Comparison of ENCODE assay signal across 10 mouse cellular contexts in genomic region chr19:10238477-10238876, GRCm38 (mm10). TPM values are rescaled to one million over a fixed set of nuclear protein-coding genes. Genes with fewer than 3 reads are reported as not detected.
A peak's percentile ranks its signal among the peaks of the same experiment; 100 is the strongest.
DNase-seq lines count a peak whose midpoint lies in the region; ATAC-seq and TF ChIP-seq lines count a peak whose summit lies in the region.
"Had no signal": no experiment of that assay in that cellular context is flagged by ENCODE, and none has a peak within 500 bp of the region (broad histone marks: within the 10 kb centered on the region; RNA-seq: fewer than 3 reads in every experiment).

No protein-coding gene starts in this region.

- no peaks in the 10 kb centered on the region for H3K9me3 ChIP-seq in limb, embryonic 11.5 days (ENCODE audit: control insufficient read depth, low read length)
- no peaks in the 10 kb centered on the region for H3K9me3 ChIP-seq in lung, postnatal 0 days (ENCODE audit: low read length)
- no peaks in the 10 kb centered on the region for H3K9me3 ChIP-seq in midbrain, embryonic 14.5 days (ENCODE audit: control insufficient read depth, low read length)
- no peaks in the 10 kb centered on the region for H3K9me3 ChIP-seq in forebrain, embryonic 15.5 days

- peak; percentile 29 for DNase-seq in urinary bladder, postnatal 14 days (ENCODE audit: low spot score)
- DNase-seq in urinary bladder, postnatal 4 days (ENCODE audit: low spot score in 2 of 2): no peak
- DNase-seq in limb, embryonic 11.5 days (ENCODE audit: low spot score): no peak
- DNase-seq in lung, postnatal 0 days (ENCODE audit: low spot score): peak; percentile 25
- DNase-seq in midbrain, embryonic 14.5 days: no peak
- DNase-seq: layer of hippocampus, postnatal 36 days; thymus, postnatal 36 days had no signal

- no peak for ATAC-seq in limb, embryonic 11.5 days (ENCODE audit: insufficient number of reproducible peaks, low FRiP score, low TSS enrichment, low read depth)
- peak; percentile 63 for ATAC-seq in lung, postnatal 0 days
- no peak for ATAC-seq in inflammation-experienced regulatory T-cells, adult 6 months
- no peak for ATAC-seq in midbrain, embryonic 14.5 days (ENCODE audit: low FRiP score, low TSS enrichment)
- ATAC-seq in forebrain, embryonic 15.5 days (replicated peaks): no peak

- no peak for TF ChIP-seq CTCF in lung, postnatal 0 days (IDR thresholded peaks at IDR 0.05)

- H3K4me1 ChIP-seq in limb, embryonic 11.5 days (ENCODE audit: control insufficient read depth, insufficient read depth, low read length): peaks cover 26% of the 10 kb centered on the region
- no peaks in the 10 kb centered on the region for H3K4me1 ChIP-seq in lung, postnatal 0 days (ENCODE audit: insufficient read depth, low read depth, low read length)
- H3K4me1 ChIP-seq in midbrain, embryonic 14.5 days (ENCODE audit: control insufficient read depth, insufficient read depth, low read length): 0 out of 2 replicates have a peak, but pooled peaks cover 3% of the 10 kb centered on the region
- H3K4me1 ChIP-seq in forebrain, embryonic 15.5 days: peaks cover 9% of the 10 kb centered on the region; the same call in 1 of the 2 replicates

- 45% methylated on average over 3 of the region's 3 CpGs for whole genome bisulfite sequencing in limb, embryonic 11.5 days
- WGBS in lung, postnatal 0 days: 39% methylated on average over 3 of the region's 3 CpGs
- 55% methylated on average over 3 of the region's 3 CpGs for WGBS in midbrain, embryonic 14.5 days
- 62% methylated on average over 3 of the region's 3 CpGs for WGBS in forebrain, embryonic 15.5 days

- H3K4me2 ChIP-seq in limb, embryonic 11.5 days (ENCODE audit: low read depth, severe bottlenecking): peak overlapping the region; percentile 83; the same call in 1 of the 2 replicates
- no peak overlapping the region for H3K4me2 ChIP-seq in lung, postnatal 0 days (replicated peaks; ENCODE audit: low read depth, low read length)
- no peak overlapping the region for H3K4me2 ChIP-seq in midbrain, embryonic 14.5 days (ENCODE audit: low read length)
- H3K4me2 ChIP-seq in forebrain, embryonic 15.5 days (replicated peaks): no peak overlapping the region

- H3K4me3 ChIP-seq in limb, embryonic 11.5 days (ENCODE audit: low read depth, low read length): no peak overlapping the region
- no peak overlapping the region for H3K4me3 ChIP-seq in lung, postnatal 0 days (ENCODE audit: low read depth, low read length)
- H3K4me3 ChIP-seq in midbrain, embryonic 14.5 days (replicated peaks; ENCODE audit: low read depth, low read length): no peak overlapping the region
- H3K4me3 ChIP-seq in forebrain, embryonic 15.5 days: no peak overlapping the region
- H3K4me3 ChIP-seq: erythroblast, embryonic 14.5 days had no signal

- no peak overlapping the region for H3K27ac ChIP-seq in limb, embryonic 11.5 days (replicated peaks; ENCODE audit: low read depth, low read length)
- H3K27ac ChIP-seq in lung, postnatal 0 days (ENCODE audit: low read length): peak overlapping the region; percentile 32; the same call in 1 of the 2 replicates
- H3K27ac ChIP-seq in midbrain, embryonic 14.5 days (replicated peaks; ENCODE audit: low read depth, low read length): no peak overlapping the region
- H3K27ac ChIP-seq in forebrain, embryonic 15.5 days (replicated peaks): no peak overlapping the region

- no peak for TF ChIP-seq EP300 in lung, postnatal 0 days (IDR thresholded peaks at IDR 0.05)

- H3K9ac ChIP-seq in limb, embryonic 11.5 days (ENCODE audit: low read length): no peak overlapping the region
- no peak overlapping the region for H3K9ac ChIP-seq in lung, postnatal 0 days (replicated peaks; ENCODE audit: low read depth)
- no peak overlapping the region for H3K9ac ChIP-seq in midbrain, embryonic 14.5 days (replicated peaks; ENCODE audit: low read length)
- H3K9ac ChIP-seq in forebrain, embryonic 15.5 days (replicated peaks): no peak overlapping the region

- no peaks in the 10 kb centered on the region for H3K27me3 ChIP-seq in limb, embryonic 11.5 days (ENCODE audit: control insufficient read depth, insufficient read depth, low read length)
- H3K27me3 ChIP-seq in lung, postnatal 0 days (replicated peaks; ENCODE audit: insufficient read depth, low read length): 0 out of 2 replicates have a peak, but pooled peaks cover 4% of the 10 kb centered on the region
- peaks cover 3% of the 10 kb centered on the region; the same call in 1 of the 2 replicates for H3K27me3 ChIP-seq in midbrain, embryonic 14.5 days (ENCODE audit: control insufficient read depth, insufficient read depth, low read length)
- H3K27me3 ChIP-seq in forebrain, embryonic 15.5 days: peaks cover 17% of the 10 kb centered on the region

- no peaks in the 10 kb centered on the region for H3K36me3 ChIP-seq in limb, embryonic 11.5 days (ENCODE audit: control insufficient read depth, insufficient read depth, low read length)
- no peaks in the 10 kb centered on the region for H3K36me3 ChIP-seq in lung, postnatal 0 days (ENCODE audit: insufficient read depth, low read length)
- no peaks in the 10 kb centered on the region for H3K36me3 ChIP-seq in midbrain, embryonic 14.5 days (ENCODE audit: control insufficient read depth, insufficient read depth, low read length)
- no peaks in the 10 kb centered on the region for H3K36me3 ChIP-seq in forebrain, embryonic 15.5 days

RNA-seq across cellular contexts. Expression of gene Myrf, which starts 2.1 kb away (rescaled TPM):
- polyA plus RNA-seq in limb, embryonic 11.5 days (2014; fragmentation: Nextera tagmentation; extraction: Ambion mirVana): 4.4 and 4.6 TPM in 2 replicates
- 5.0 and 5.9 TPM in 2 replicates for polyA plus RNA-seq in lung, postnatal 0 days (2015; fragmentation: Nextera tagmentation; extraction: Ambion mirVana)
- polyA plus RNA-seq in inflammation-experienced regulatory T-cells, adult 6 months (2017; shearing (Covaris generic)): not detected
- 0.49 and 0.75 TPM in 2 replicates for polyA plus RNA-seq in midbrain, embryonic 14.5 days (2014; fragmentation: Nextera tagmentation; extraction: Ambion mirVana)
- polyA plus RNA-seq in forebrain, embryonic 15.5 days (2015; fragmentation: Nextera tagmentation; extraction: Ambion mirVana): 0.18 and 0.26 TPM in 2 replicates

RNA-seq across cellular contexts. Expression of gene Fen1, which starts 34.5 kb away (rescaled TPM):
- 135 and 140 TPM in 2 replicates for polyA plus RNA-seq in limb, embryonic 11.5 days (2014; fragmentation: Nextera tagmentation; extraction: Ambion mirVana)
- polyA plus RNA-seq in lung, postnatal 0 days (2015; fragmentation: Nextera tagmentation; extraction: Ambion mirVana): 18.0 and 18.7 TPM in 2 replicates
- 100 to 1,000 TPM in 1 of 3 experiments, 10 to 100 TPM in 2; 51.3 to 106 (median 64.4) TPM for polyA plus RNA-seq in inflammation-experienced regulatory T-cells, adult 6 months (2017; shearing (Covaris generic))
- polyA plus RNA-seq in midbrain, embryonic 14.5 days (2014; fragmentation: Nextera tagmentation; extraction: Ambion mirVana): 24.8 and 31.0 TPM in 2 replicates
- 54.7 and 58.4 TPM in 2 replicates for polyA plus RNA-seq in forebrain, embryonic 15.5 days (2015; fragmentation: Nextera tagmentation; extraction: Ambion mirVana)

RNA-seq across cellular contexts. Expression of gene Tmem258, which starts 34.7 kb away (rescaled TPM):
- 419 and 442 TPM in 2 replicates for polyA plus RNA-seq in limb, embryonic 11.5 days (2014; fragmentation: Nextera tagmentation; extraction: Ambion mirVana)
- polyA plus RNA-seq in lung, postnatal 0 days (2015; fragmentation: Nextera tagmentation; extraction: Ambion mirVana): 362 and 394 TPM in 2 replicates
- polyA plus RNA-seq in inflammation-experienced regulatory T-cells, adult 6 months (2017; shearing (Covaris generic)): 100 to 1,000 TPM; 337 to 380 (median 368) TPM
- 363 and 446 TPM in 2 replicates for polyA plus RNA-seq in midbrain, embryonic 14.5 days (2014; fragmentation: Nextera tagmentation; extraction: Ambion mirVana)
- polyA plus RNA-seq in forebrain, embryonic 15.5 days (2015; fragmentation: Nextera tagmentation; extraction: Ambion mirVana): 397 and 403 TPM in 2 replicates

RNA-seq across cellular contexts. Expression of gene Fads1, which starts 55.8 kb away (rescaled TPM):
- 138 and 145 TPM in 2 replicates for polyA plus RNA-seq in limb, embryonic 11.5 days (2014; fragmentation: Nextera tagmentation; extraction: Ambion mirVana)
- polyA plus RNA-seq in lung, postnatal 0 days (2015; fragmentation: Nextera tagmentation; extraction: Ambion mirVana): 44.5 and 48.8 TPM in 2 replicates
- polyA plus RNA-seq in inflammation-experienced regulatory T-cells, adult 6 months (2017; shearing (Covaris generic)): 1 to 10 TPM; 5.4 to 6.0 (median 5.7) TPM
- polyA plus RNA-seq in midbrain, embryonic 14.5 days (2014; fragmentation: Nextera tagmentation; extraction: Ambion mirVana): 125 and 152 TPM in 2 replicates
- polyA plus RNA-seq in forebrain, embryonic 15.5 days (2015; fragmentation: Nextera tagmentation; extraction: Ambion mirVana): 158 and 166 TPM in 2 replicates

Comparison
In these comparisons a context has a peak if more than half of its experiments do, and no peak if none do; other contexts are left out.
1. DNase-seq: peak in urinary bladder, postnatal 14 days (single experiment) and lung, postnatal 0 days (single experiment); none in urinary bladder, postnatal 4 days (0 of 2), limb, embryonic 11.5 days (single experiment) and midbrain, embryonic 14.5 days (single experiment).